Mouse (Mus musculus): ENCODE data around the gene Coq8a. TPM values are rescaled to one million over a fixed set of nuclear protein-coding genes. Genes with fewer than 3 reads are reported as not detected.

The Coq8a gene
- polyA plus RNA-seq (2014; fragmentation: Illumina TruSeq; extraction: RNeasy Lipid Tissue Mini Kit (QIAGEN cat#74804); ENCODE audit: low read depth, low replicate concordance), result 14.4 TPM

GRCm38 (mm10) chr1:180198959-180199714 is at the start of gene Coq8a:
TSS of gene Coq8a (minus strand) at chr1:180199602.

Other genes with a start within 250 kb of the Coq8a start
- gene Cdc42bpa, start 239.1 kb downstream of the Coq8a start, polyA plus RNA-seq (2014; fragmentation: Illumina TruSeq; extraction: RNeasy Lipid Tissue Mini Kit (QIAGEN cat#74804); ENCODE audit: low read depth, low replicate concordance), result 122 TPM
- 4.3 TPM for gene Psen2, start 63.8 kb upstream of the Coq8a start, polyA plus RNA-seq (2014; fragmentation: Illumina TruSeq; extraction: RNeasy Lipid Tissue Mini Kit (QIAGEN cat#74804); ENCODE audit: low read depth, low replicate concordance)
- 13.3 TPM for gene Itpkb, start 130.9 kb upstream of the Coq8a start, polyA plus RNA-seq (2014; fragmentation: Illumina TruSeq; extraction: RNeasy Lipid Tissue Mini Kit (QIAGEN cat#74804); ENCODE audit: low read depth, low replicate concordance)

All from adrenal gland, adult 10 weeks (tissue).